Mouse (Mus musculus) forebrain, embryonic 16.5 days (tissue): ENCODE measurements at regions not wholly inside any gene's neighbourhood (a gene's known extent, or its start where the extent isn't known, plus 50 kb on each side); places are given as distances from the start of the nearest gene placed in this dataset.

ENCODE experiments used
- ATAC-seq: fragments of 200-750 bp; cut with Nextera tagmentation; 2 replicates; pipeline ENCODE4 v1.8.0; 2017; ENCODE audit warnings: mild to moderate bottlenecking, moderate library complexity
- H3K27ac ChIP-seq: fragments of 300-500 bp; sonication (generic); 2 replicates; pipeline ENCODE4 v1.5.1; 2014; ENCODE audit warnings: low read length, control low read depth
- H3K27me3 ChIP-seq: fragments of 300-500 bp; sonication (generic); replicated peaks from 2 replicates; pipeline ENCODE4 v1.6.1; 2014; ENCODE audit warnings: low read length; ENCODE audit not compliant: control insufficient read depth, insufficient read depth
- H3K36me3 ChIP-seq: fragments of 300-500 bp; sonication (generic); 2 replicates; pipeline ENCODE4 v1.6.1; 2014; ENCODE audit not compliant: control insufficient read depth, insufficient read depth
- H3K4me1 ChIP-seq: fragments of 300-500 bp; sonication (generic); replicated peaks from 2 replicates; pipeline ENCODE4 v1.6.1; 2014; ENCODE audit warnings: low read length; ENCODE audit not compliant: control insufficient read depth, insufficient read depth
- H3K4me2 ChIP-seq: fragments of 300-500 bp; sonication (generic); 2 replicates; pipeline ENCODE4 v1.6.1; 2014; ENCODE audit warnings: mild to moderate bottlenecking, low read length, control low read depth
- H3K4me3 ChIP-seq: fragments of 300-500 bp; sonication (generic); replicated peaks from 2 replicates; pipeline ENCODE4 v1.5.1; 2014; ENCODE audit warnings: mild to moderate bottlenecking, low read length, control low read depth
- H3K9ac ChIP-seq: fragments of 300-500 bp; sonication (generic); replicated peaks from 2 replicates; pipeline ENCODE4 v1.6.1; 2014; ENCODE audit warnings: low read depth, low read length, control low read depth
- H3K9me3 ChIP-seq: fragments of 300-500 bp; sonication (generic); 2 replicates; pipeline ENCODE4 v1.6.1; 2016; ENCODE audit warnings: low read length; ENCODE audit not compliant: control insufficient read depth
- WGBS: fragments of 180-500 bp; shearing (Covaris S2); extraction: QIAGEN DNeasy Blood & Tissue Kit; methylation state at CpG from one replicate; pipeline ENCODE4 v1.1.7; 2014; 5-methylcytosine and 5-hydroxymethylcytosine counted together

DNA sequence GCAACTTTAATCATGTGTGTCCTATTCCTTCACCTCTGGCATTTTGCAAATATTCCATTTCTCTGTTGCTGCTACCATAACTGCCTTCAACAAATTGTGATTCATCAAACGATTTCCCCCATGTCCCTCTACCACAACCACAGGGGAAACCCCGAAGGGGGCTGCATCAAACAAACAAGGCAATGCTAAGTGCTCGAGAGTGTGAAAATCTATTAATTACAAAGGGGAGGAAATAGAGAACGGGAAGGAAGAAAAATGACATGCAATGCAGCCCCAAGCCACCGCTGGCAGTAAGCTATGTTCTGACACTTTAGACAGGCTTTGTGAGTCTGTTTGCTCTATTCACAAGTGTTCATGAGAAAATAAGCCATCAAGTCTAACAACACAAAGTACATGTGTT, 493.7 kb downstream of the Adgrl2 start:
- H3K9ac ChIP-seq, result no peak overlapping the region
- no peaks in the 10 kb centered on the region for H3K4me1 ChIP-seq
- no peak overlapping the region for H3K27ac ChIP-seq
- no peak overlapping the region for H3K4me2 ChIP-seq
- H3K36me3 ChIP-seq, result no peaks in the 10 kb centered on the region
- H3K27me3 ChIP-seq, result no peaks in the 10 kb centered on the region
- 80% methylated on average over 5 of the region's 5 CpGs for WGBS
- no peaks in the 10 kb centered on the region for H3K9me3 ChIP-seq
- H3K4me3 ChIP-seq, result no peak overlapping the region
- no peak for ATAC-seq

DNA sequence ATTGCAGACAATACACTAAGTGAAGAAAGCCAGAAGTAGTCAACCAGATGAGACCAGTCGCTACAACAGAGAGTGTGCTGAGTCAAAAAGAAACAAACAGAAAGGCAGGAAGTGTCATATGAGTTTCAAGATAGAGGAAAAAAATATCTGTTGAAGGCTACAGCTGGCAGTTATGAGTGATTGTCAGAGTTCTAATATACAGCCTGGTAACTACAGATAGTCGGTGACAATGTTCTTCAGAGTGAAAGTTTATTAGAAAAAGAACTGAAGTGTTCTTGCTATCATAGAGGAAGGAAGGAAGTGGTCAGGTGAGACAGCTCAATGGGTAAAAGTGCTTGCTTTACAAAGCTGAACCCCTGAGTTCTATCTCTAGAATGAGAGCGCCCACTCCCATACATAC, 499.1 kb downstream of the Adgrl2 start:
- ATAC-seq, result no peak
- Histone ChIP-seq H3K4me2 (no peak overlapping the region), H3K9me3 (no peaks in the 10 kb centered on the region), H3K9ac (no peak overlapping the region), H3K36me3 (no peaks in the 10 kb centered on the region), H3K4me3 (no peak overlapping the region), H3K27me3 (no peaks in the 10 kb centered on the region), H3K27ac (no peak overlapping the region), H3K4me1 (no peaks in the 10 kb centered on the region)
- 80% methylated on average over 3 of the region's 3 CpGs for WGBS

DNA sequence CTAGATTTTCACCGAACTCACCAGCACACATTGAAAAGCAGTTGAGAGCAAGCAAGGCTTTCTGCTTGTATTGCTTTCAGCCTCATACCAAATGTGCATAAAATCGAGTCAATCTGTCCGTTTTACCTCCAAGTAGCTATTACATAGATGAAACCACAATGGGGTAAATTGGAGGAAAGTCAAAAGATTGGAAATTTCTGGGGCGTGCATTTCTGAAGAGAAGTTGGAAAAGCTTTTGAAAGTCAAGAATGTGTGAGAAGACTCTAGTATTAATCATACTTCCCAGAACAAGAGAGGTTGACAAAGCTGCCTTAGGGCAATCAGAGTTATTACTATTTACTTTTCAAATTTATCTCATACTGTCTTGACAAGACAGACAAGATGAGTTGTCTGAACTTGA, 501.2 kb downstream of the Adgrl2 start:
- no peak overlapping the region for H3K4me3 ChIP-seq
- no peak overlapping the region for H3K9ac ChIP-seq
- no peak overlapping the region for H3K4me2 ChIP-seq
- no peaks in the 10 kb centered on the region for H3K9me3 ChIP-seq
- 87% methylated on average over 4 of the region's 4 CpGs for WGBS
- H3K36me3 ChIP-seq, result no peaks in the 10 kb centered on the region
- no peak overlapping the region for H3K27ac ChIP-seq
- ATAC-seq, result no peak
- H3K4me1 ChIP-seq, result no peaks in the 10 kb centered on the region
- H3K27me3 ChIP-seq, result no peaks in the 10 kb centered on the region

- WGBS, result 92% methylated on average over 5 of the region's 5 CpGs
- Histone ChIP-seq H3K9me3 (no peaks in the 10 kb centered on the region), H3K27ac (no peak overlapping the region), H3K4me1 (no peaks in the 10 kb centered on the region), H3K27me3 (no peaks in the 10 kb centered on the region), H3K9ac (no peak overlapping the region), H3K4me3 (no peak overlapping the region), H3K4me2 (no peak overlapping the region), H3K36me3 (no peaks in the 10 kb centered on the region)
- no peak for ATAC-seq
Observed at GRCm38 (mm10) chr3:148487949-148488348, 502.4 kb downstream of the Adgrl2 start.

GRCm38 (mm10) chr3:148475862-148476261, 514.5 kb downstream of the Adgrl2 start:
- ATAC-seq, result no peak
- 93% methylated on average over 8 of the region's 8 CpGs for WGBS

GRCm38 (mm10) chr3:148472943-148473444, 517.4 kb downstream of the Adgrl2 start:
- no peak overlapping the region for H3K4me2 ChIP-seq
- no peak for ATAC-seq
- no peaks in the 10 kb centered on the region for H3K9me3 ChIP-seq
- H3K4me1 ChIP-seq, result no peaks in the 10 kb centered on the region
- no peak overlapping the region for H3K27ac ChIP-seq
- H3K4me3 ChIP-seq, result no peak overlapping the region
- no peaks in the 10 kb centered on the region for H3K27me3 ChIP-seq
- WGBS, result 90% methylated on average over 6 of the region's 6 CpGs
- H3K9ac ChIP-seq, result no peak overlapping the region
- H3K36me3 ChIP-seq, result no peaks in the 10 kb centered on the region

More at GRCm38 (mm10) chr3:148475862-148476261, 514.5 kb downstream of the Adgrl2 start:
- Histone ChIP-seq H3K9me3 (no peaks in the 10 kb centered on the region), H3K27me3 (no peaks in the 10 kb centered on the region), H3K27ac (no peak overlapping the region), H3K4me1 (no peaks in the 10 kb centered on the region), H3K4me3 (no peak overlapping the region), H3K36me3 (no peaks in the 10 kb centered on the region), H3K4me2 (no peak overlapping the region), H3K9ac (no peak overlapping the region)

DNA sequence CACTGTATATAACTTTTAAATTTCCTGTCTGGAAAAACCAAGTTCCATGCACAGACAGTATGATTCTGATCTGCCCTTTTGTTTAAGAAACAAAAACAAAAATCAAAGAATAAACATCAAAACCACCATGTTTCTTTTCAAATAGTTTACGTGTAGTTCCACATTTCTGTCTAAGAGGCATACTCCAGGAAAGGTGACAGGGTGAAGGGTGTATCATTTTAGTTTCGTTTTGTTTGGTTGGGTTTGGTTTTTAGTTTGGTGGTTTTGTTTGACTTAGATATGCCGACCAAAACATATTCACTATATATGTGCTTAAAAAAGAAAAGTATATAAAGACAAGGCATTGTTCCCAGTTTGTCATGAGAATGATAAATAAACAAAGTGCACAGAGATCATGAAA, 524.9 kb downstream of the Adgrl2 start:
- Histone ChIP-seq H3K4me2 (no peak overlapping the region), H3K9me3 (no peaks in the 10 kb centered on the region), H3K9ac (no peak overlapping the region), H3K27ac (no peak overlapping the region), H3K36me3 (no peaks in the 10 kb centered on the region), H3K4me3 (no peak overlapping the region), H3K27me3 (no peaks in the 10 kb centered on the region), H3K4me1 (peaks cover 3% of the 10 kb centered on the region; the same call in 1 of the 2 replicates)
- 82% methylated on average over 3 of the region's 3 CpGs for WGBS
- no peak for ATAC-seq

DNA sequence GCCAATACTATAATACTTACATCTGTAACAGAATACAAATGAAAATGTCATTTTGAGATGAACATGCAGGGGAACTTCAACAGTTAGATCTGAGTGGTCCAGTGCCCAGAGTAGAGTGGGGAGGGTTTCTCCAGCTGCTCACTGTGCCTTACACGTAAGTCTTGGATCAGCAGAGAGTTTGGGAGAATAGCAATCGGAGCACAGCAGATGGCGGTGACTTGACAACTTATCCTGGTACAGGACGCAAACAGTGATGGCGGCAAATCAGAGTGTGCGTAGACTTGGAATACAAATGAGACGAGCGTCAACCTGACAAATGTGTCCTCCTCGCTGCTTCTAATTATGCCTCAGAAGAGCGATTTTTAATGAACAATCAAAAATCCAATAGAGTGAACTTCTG, 527.6 kb downstream of the Adgrl2 start:
- Histone ChIP-seq H3K9ac (no peak overlapping the region), H3K36me3 (no peaks in the 10 kb centered on the region), H3K27me3 (no peaks in the 10 kb centered on the region), H3K4me3 (no peak overlapping the region), H3K27ac (no peak overlapping the region), H3K4me2 (peak overlapping the region; percentile 21; the same call in 1 of the 2 replicates), H3K4me1 (peaks cover 3% of the 10 kb centered on the region; the same call in 1 of the 2 replicates), H3K9me3 (no peaks in the 10 kb centered on the region)
- 49% methylated on average over 10 of the region's 10 CpGs for WGBS
- ATAC-seq, result peak; percentile 92

GRCm38 (mm10) chr3:148448888-148449287, 541.5 kb downstream of the Adgrl2 start:
- Histone ChIP-seq H3K4me3 (no peak overlapping the region), H3K9ac (no peak overlapping the region), H3K4me1 (peaks cover 4% of the 10 kb centered on the region; the same call in 1 of the 2 replicates), H3K9me3 (no peaks in the 10 kb centered on the region), H3K27me3 (no peaks in the 10 kb centered on the region), H3K4me2 (no peak overlapping the region), H3K36me3 (no peaks in the 10 kb centered on the region), H3K27ac (no peak overlapping the region)
- peak; percentile 74; the same call in 1 of the 2 replicates for ATAC-seq
- WGBS, result 25% methylated on average over 3 of the region's 3 CpGs

DNA sequence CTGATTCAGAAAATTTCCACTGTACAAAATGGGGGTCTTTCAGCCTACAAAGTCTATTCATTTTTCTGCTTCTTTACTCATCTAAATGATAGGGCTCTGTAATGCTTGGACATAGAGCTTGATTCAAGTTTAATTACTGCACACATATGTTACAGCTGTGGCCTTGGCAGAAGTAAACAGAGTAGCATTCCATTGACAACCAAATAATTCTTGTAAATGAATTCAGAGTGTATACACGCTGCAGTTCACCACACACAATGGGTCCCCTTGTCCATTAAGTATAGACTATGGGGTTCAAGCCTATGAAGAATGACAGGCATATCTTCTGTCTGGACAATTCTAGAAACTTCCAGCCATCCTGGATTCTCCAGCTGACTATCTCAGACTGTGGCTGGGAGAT, 541.9 kb downstream of the Adgrl2 start:
- Histone ChIP-seq H3K36me3 (no peaks in the 10 kb centered on the region), H3K27me3 (no peaks in the 10 kb centered on the region), H3K4me2 (no peak overlapping the region), H3K4me3 (no peak overlapping the region), H3K9ac (no peak overlapping the region), H3K9me3 (no peaks in the 10 kb centered on the region), H3K27ac (no peak overlapping the region), H3K4me1 (peaks cover 4% of the 10 kb centered on the region; the same call in 1 of the 2 replicates)
- peak; percentile 93 for ATAC-seq
- WGBS, result 7% methylated on average over 1 of the region's 1 CpGs
